Mouse (Mus musculus) neural tube, embryonic 11.5 days (tissue): Measurements from ENCODE around the gene Picalm. TPM values are rescaled to one million over a fixed set of nuclear protein-coding genes. Genes with fewer than 3 reads are reported as not detected.
A peak's percentile ranks its signal among the peaks of the same experiment; 100 is the strongest.

Experiments used
- ATAC-seq: fragments of 200-750 bp; cut with Nextera tagmentation; 2 replicates; pipeline ENCODE4 v1.8.0; 2017; ENCODE audit warnings: moderate number of reproducible peaks, mild to moderate bottlenecking, moderate TSS enrichment, moderate library complexity; ENCODE audit not compliant: insufficient read depth, low FRiP score, low TSS enrichment
- DNase-seq: peaks from one replicate; pipeline ENCODE4 v3.0.0-alpha.2; 2015; ENCODE audit warnings: low spot score
- H3K27ac ChIP-seq: fragments of 300-500 bp; sonication (generic); 2 replicates; pipeline ENCODE4 v1.5.1; 2014; ENCODE audit warnings: low read depth, mild to moderate bottlenecking, low read length
- H3K27me3 ChIP-seq: fragments of 300-500 bp; sonication (generic); 2 replicates; pipeline ENCODE4 v1.6.1; 2014; ENCODE audit warnings: mild to moderate bottlenecking, low read length, mixed read lengths; ENCODE audit not compliant: control insufficient read depth, insufficient read depth
- H3K36me3 ChIP-seq: fragments of 300-500 bp; sonication (generic); 2 replicates; pipeline ENCODE4 v1.6.1; 2014; ENCODE audit warnings: mild to moderate bottlenecking, low read length, moderate library complexity, mixed read lengths; ENCODE audit not compliant: control insufficient read depth, insufficient read depth
- H3K4me1 ChIP-seq: fragments of 300-500 bp; sonication (generic); 2 replicates; pipeline ENCODE4 v1.6.1; 2014; ENCODE audit warnings: low read length, mixed read lengths; ENCODE audit not compliant: control insufficient read depth, insufficient read depth
- H3K4me2 ChIP-seq: fragments of 300-500 bp; sonication (generic); 2 replicates; pipeline ENCODE4 v1.6.1; 2014; ENCODE audit warnings: low read depth, mild to moderate bottlenecking, moderate library complexity
- H3K4me3 ChIP-seq: fragments of 300-500 bp; sonication (generic); 2 replicates; pipeline ENCODE4 v1.5.1; 2014; ENCODE audit warnings: low read depth, low read length
- H3K9ac ChIP-seq: fragments of 300-500 bp; sonication (generic); 2 replicates; pipeline ENCODE4 v1.6.1; 2014; ENCODE audit warnings: mild to moderate bottlenecking, low read length
- H3K9me3 ChIP-seq: fragments of 300-500 bp; sonication (generic); 2 replicates; pipeline ENCODE4 v1.6.1; 2016; ENCODE audit warnings: low read length; ENCODE audit not compliant: control insufficient read depth
- WGBS: fragments of 180-500 bp; shearing (Covaris S2); extraction: QIAGEN DNeasy Blood & Tissue Kit; methylation state at CpG from one replicate; pipeline ENCODE4 v1.1.7; 2014; 5-methylcytosine and 5-hydroxymethylcytosine counted together
- polyA plus RNA-seq: library from polyadenylated mRNA; unstranded; fragments of >200 nt; fragmentation: Nextera tagmentation; extraction: Ambion mirVana; gene quantifications from 2 replicates; pipeline ENCODE4 v1.2.1, GENCODE M21; 2014

Picalm gene
- polyA plus RNA-seq, 1 experiment from 2014 or later = 37.5 TPM

- DNase-seq (no peak), ATAC-seq (no peak)
- H3K36me3 ChIP-seq = no peaks in the 10 kb centered on the region
- H3K4me1 ChIP-seq = no peaks in the 10 kb centered on the region
- H3K9me3 ChIP-seq = no peaks in the 10 kb centered on the region
- H3K4me2 ChIP-seq = no peak overlapping the region
- WGBS = 87% methylated on average over 3 of the region's 3 CpGs
- H3K9ac ChIP-seq = no peak overlapping the region
- H3K27ac ChIP-seq = no peak overlapping the region
- no peaks in the 10 kb centered on the region for H3K27me3 ChIP-seq
- no peak overlapping the region for H3K4me3 ChIP-seq
Observed at GRCm38 (mm10) chr7:90140290-90140689, 10.3 kb downstream of the Picalm start.

GRCm38 (mm10) chr7:90144275-90144674, 14.3 kb downstream of the Picalm start:
- H3K9ac ChIP-seq = no peak overlapping the region
- ATAC-seq = no peak
- H3K4me1 ChIP-seq = no peaks in the 10 kb centered on the region
- no peaks in the 10 kb centered on the region for H3K27me3 ChIP-seq
- H3K36me3 ChIP-seq = no peaks in the 10 kb centered on the region
- no peaks in the 10 kb centered on the region for H3K9me3 ChIP-seq
- no peak for DNase-seq
- H3K27ac ChIP-seq = no peak overlapping the region
- no peak overlapping the region for H3K4me3 ChIP-seq
- WGBS = 94% methylated on average over 2 of the region's 2 CpGs
- H3K4me2 ChIP-seq = no peak overlapping the region

- Histone ChIP-seq H3K36me3 (no peaks in the 10 kb centered on the region), H3K9me3 (no peaks in the 10 kb centered on the region), H3K4me3 (no peak overlapping the region), H3K27me3 (no peaks in the 10 kb centered on the region), H3K9ac (no peak overlapping the region), H3K4me2 (no peak overlapping the region), H3K4me1 (no peaks in the 10 kb centered on the region), H3K27ac (no peak overlapping the region)
- no peak for ATAC-seq
- DNase-seq = no peak
- WGBS = 81% methylated on average over 2 of the region's 2 CpGs
Observed at GRCm38 (mm10) chr7:90144971-90145370, 15.0 kb downstream of the Picalm start.

GRCm38 (mm10) chr7:90145376-90145775, 15.4 kb downstream of the Picalm start:
- H3K4me2 ChIP-seq = no peak overlapping the region
- DNase-seq (no peak), ATAC-seq (no peak)
- H3K9me3 ChIP-seq = no peaks in the 10 kb centered on the region
- no peaks in the 10 kb centered on the region for H3K27me3 ChIP-seq
- H3K4me1 ChIP-seq = no peaks in the 10 kb centered on the region
- no peak overlapping the region for H3K9ac ChIP-seq
- H3K36me3 ChIP-seq = no peaks in the 10 kb centered on the region
- no peak overlapping the region for H3K27ac ChIP-seq
- H3K4me3 ChIP-seq = no peak overlapping the region

- Histone ChIP-seq H3K27ac (no peak overlapping the region), H3K4me3 (no peak overlapping the region), H3K9me3 (no peaks in the 10 kb centered on the region), H3K27me3 (no peaks in the 10 kb centered on the region), H3K4me1 (no peaks in the 10 kb centered on the region), H3K4me2 (no peak overlapping the region), H3K9ac (no peak overlapping the region), H3K36me3 (no peaks in the 10 kb centered on the region)
- 70% methylated on average over 4 of the region's 4 CpGs for WGBS
- no peak for ATAC-seq
- no peak for DNase-seq
Observed at GRCm38 (mm10) chr7:90145897-90146296, 15.9 kb downstream of the Picalm start.

- H3K9ac ChIP-seq = no peak overlapping the region
- no peaks in the 10 kb centered on the region for H3K4me1 ChIP-seq
- ATAC-seq (no peak), DNase-seq (no peak)
- no peaks in the 10 kb centered on the region for H3K9me3 ChIP-seq
- no peaks in the 10 kb centered on the region for H3K27me3 ChIP-seq
- no peak overlapping the region for H3K4me3 ChIP-seq
- H3K27ac ChIP-seq = no peak overlapping the region
- no peaks in the 10 kb centered on the region for H3K36me3 ChIP-seq
- H3K4me2 ChIP-seq = no peak overlapping the region
- WGBS = 86% methylated on average over 1 of the region's 1 CpGs
Observed at GRCm38 (mm10) chr7:90146321-90146720, 16.3 kb downstream of the Picalm start.

- ATAC-seq (no peak), DNase-seq (no peak)
- 97% methylated on average over 2 of the region's 2 CpGs for WGBS
- H3K9ac ChIP-seq = no peak overlapping the region
- no peak overlapping the region for H3K4me3 ChIP-seq
- H3K9me3 ChIP-seq = no peaks in the 10 kb centered on the region
- H3K4me1 ChIP-seq = no peaks in the 10 kb centered on the region
- no peaks in the 10 kb centered on the region for H3K36me3 ChIP-seq
- no peak overlapping the region for H3K27ac ChIP-seq
- H3K4me2 ChIP-seq = no peak overlapping the region
- no peaks in the 10 kb centered on the region for H3K27me3 ChIP-seq
Observed at GRCm38 (mm10) chr7:90148023-90148422, 18.0 kb downstream of the Picalm start.

- no peak overlapping the region for H3K4me3 ChIP-seq
- WGBS = 73% methylated on average over 1 of the region's 1 CpGs
- H3K9ac ChIP-seq = no peak overlapping the region
- DNase-seq (no peak), ATAC-seq (no peak)
- no peak overlapping the region for H3K27ac ChIP-seq
- no peaks in the 10 kb centered on the region for H3K36me3 ChIP-seq
- no peak overlapping the region for H3K4me2 ChIP-seq
- H3K4me1 ChIP-seq = no peaks in the 10 kb centered on the region
- no peaks in the 10 kb centered on the region for H3K27me3 ChIP-seq
- H3K9me3 ChIP-seq = no peaks in the 10 kb centered on the region
Observed at GRCm38 (mm10) chr7:90148516-90148915, 18.5 kb downstream of the Picalm start.

GRCm38 (mm10) chr7:90150311-90150710, 20.3 kb downstream of the Picalm start:
- Histone ChIP-seq H3K4me3 (no peak overlapping the region), H3K27ac (no peak overlapping the region), H3K36me3 (no peaks in the 10 kb centered on the region), H3K9me3 (no peaks in the 10 kb centered on the region), H3K4me2 (no peak overlapping the region), H3K27me3 (no peaks in the 10 kb centered on the region), H3K9ac (no peak overlapping the region), H3K4me1 (no peaks in the 10 kb centered on the region)
- 51% methylated on average over 2 of the region's 2 CpGs for WGBS
- ATAC-seq (peak; percentile 60; the same call in 1 of the 2 replicates), DNase-seq (peak; percentile 46)
